Mouse (Mus musculus) neural tube, embryonic 14.5 days (tissue): ENCODE results near the gene Tpsab1. TPM values are rescaled to one million over a fixed set of nuclear protein-coding genes. Genes with fewer than 3 reads are reported as not detected.

Experiments
- ATAC-seq: fragments of 200-750 bp; cut with Nextera tagmentation; 2 replicates; pipeline ENCODE4 v1.8.0; 2017; ENCODE audit warnings: low read depth, mild to moderate bottlenecking, moderate TSS enrichment, moderate library complexity
- H3K27ac ChIP-seq: fragments of 300-500 bp; sonication (generic); 2 replicates; pipeline ENCODE4 v1.5.1; 2014; ENCODE audit warnings: low read depth, mild to moderate bottlenecking, control low read depth, low read length, moderate library complexity, mixed read lengths
- H3K27me3 ChIP-seq: fragments of 300-500 bp; sonication (generic); 2 replicates; pipeline ENCODE4 v1.6.1; 2014; ENCODE audit warnings: low read length; ENCODE audit not compliant: control insufficient read depth, insufficient read depth
- H3K36me3 ChIP-seq: fragments of 300-500 bp; sonication (generic); 2 replicates; pipeline ENCODE4 v1.6.1; 2014; ENCODE audit warnings: low read length, mixed read lengths; ENCODE audit not compliant: control insufficient read depth, insufficient read depth
- H3K4me1 ChIP-seq: fragments of 300-500 bp; sonication (generic); 2 replicates; pipeline ENCODE4 v1.6.1; 2014; ENCODE audit warnings: low read length; ENCODE audit not compliant: control insufficient read depth, insufficient read depth
- H3K4me2 ChIP-seq: fragments of 300-500 bp; sonication (generic); 2 replicates; pipeline ENCODE4 v1.6.1; 2014; ENCODE audit warnings: mild to moderate bottlenecking, low read depth, low read length, control low read depth
- H3K4me3 ChIP-seq: fragments of 300-500 bp; sonication (generic); 2 replicates; pipeline ENCODE4 v1.5.1; 2014; ENCODE audit warnings: low read depth, low read length, control low read depth, mixed read lengths
- H3K9ac ChIP-seq: fragments of 300-500 bp; sonication (generic); replicated peaks from 2 replicates; pipeline ENCODE4 v1.6.1; 2014; ENCODE audit warnings: low read depth, mild to moderate bottlenecking, control low read depth, low read length, mixed read lengths
- H3K9me3 ChIP-seq: fragments of 300-500 bp; sonication (generic); 2 replicates; pipeline ENCODE4 v1.6.1; 2016; ENCODE audit warnings: low read length; ENCODE audit not compliant: control insufficient read depth
- WGBS: fragments of 180-500 bp; shearing (Covaris S2); extraction: QIAGEN DNeasy Blood & Tissue Kit; methylation state at CpG from one replicate; pipeline ENCODE4 v1.1.7; 2014; 5-methylcytosine and 5-hydroxymethylcytosine counted together
- polyA plus RNA-seq: library from polyadenylated mRNA; unstranded; fragments of >200 nt; fragmentation: Nextera tagmentation; extraction: Ambion mirVana; gene quantifications from 2 replicates; pipeline ENCODE4 v1.2.1, GENCODE M21; 2014

Gene Tpsab1
- polyA plus RNA-seq, 1 experiment from 2014 or later = not detected

- Histone ChIP-seq H3K27ac (no peak overlapping the region), H3K4me1 (no peaks in the 10 kb centered on the region), H3K9me3 (no peaks in the 10 kb centered on the region), H3K4me3 (no peak overlapping the region), H3K4me2 (no peak overlapping the region), H3K9ac (no peak overlapping the region), H3K27me3 (no peaks in the 10 kb centered on the region), H3K36me3 (no peaks in the 10 kb centered on the region)
- ATAC-seq = no peak
- WGBS = 72% methylated on average over 1 of the region's 1 CpGs
Observed at GRCm38 (mm10) chr17:25294111-25294510, 51.3 kb downstream of the Tpsab1 start.

- 85% methylated on average over 5 of the region's 5 CpGs for WGBS
- no peaks in the 10 kb centered on the region for H3K4me1 ChIP-seq
- no peak for ATAC-seq
- H3K27me3 ChIP-seq = no peaks in the 10 kb centered on the region
- H3K36me3 ChIP-seq = no peaks in the 10 kb centered on the region
- no peaks in the 10 kb centered on the region for H3K9me3 ChIP-seq
- H3K9ac ChIP-seq = no peak overlapping the region
- no peak overlapping the region for H3K4me2 ChIP-seq
- H3K27ac ChIP-seq = no peak overlapping the region
- H3K4me3 ChIP-seq = no peak overlapping the region
Observed at GRCm38 (mm10) chr17:25293495-25293894, 51.9 kb downstream of the Tpsab1 start.

Other genes starting within 250 kb of the Tpsab1 start
- 46.4 and 51.6 TPM in 2 replicates for gene Telo2, start 229.6 kb downstream of the Tpsab1 start, polyA plus RNA-seq
- gene Ptx4, start 224.8 kb downstream of the Tpsab1 start, polyA plus RNA-seq = not detected in 2 replicates
- 26.3 and 26.7 TPM in 2 replicates for gene Clcn7, start 212.2 kb downstream of the Tpsab1 start, polyA plus RNA-seq
- not detected in 2 replicates for gene Ccdc154, start 183.1 kb downstream of the Tpsab1 start, polyA plus RNA-seq
- not detected in 2 replicates for gene Gm38655, start 170.1 kb downstream of the Tpsab1 start, polyA plus RNA-seq
- gene BC003965, start 161.0 kb downstream of the Tpsab1 start, polyA plus RNA-seq = 31.9 and 33.9 TPM in 2 replicates
- gene Unkl, start 157.2 kb downstream of the Tpsab1 start, polyA plus RNA-seq = 9.1 and 10.9 TPM in 2 replicates
- gene Gnptg, start 105.4 kb downstream of the Tpsab1 start, polyA plus RNA-seq = 88.4 and 110 TPM in 2 replicates
- gene Tsr3, start 105.4 kb downstream of the Tpsab1 start, polyA plus RNA-seq = 56.4 and 57.1 TPM in 2 replicates
- gene Baiap3, start 89.2 kb downstream of the Tpsab1 start, polyA plus RNA-seq = 5.8 and 7.1 TPM in 2 replicates
- 405 and 444 TPM in 2 replicates for gene Ube2i, start 70.9 kb downstream of the Tpsab1 start, polyA plus RNA-seq
- not detected in 2 replicates for gene Prss34, start 47.2 kb downstream of the Tpsab1 start, polyA plus RNA-seq
- not detected in 2 replicates for gene Prss28, start 36.9 kb downstream of the Tpsab1 start, polyA plus RNA-seq
- gene Prss29, start 26.9 kb downstream of the Tpsab1 start, polyA plus RNA-seq = not detected in 2 replicates
- not detected in 2 replicates for gene Tpsb2, start 20.7 kb upstream of the Tpsab1 start, polyA plus RNA-seq
- gene Tpsg1, start 23.7 kb upstream of the Tpsab1 start, polyA plus RNA-seq = 1.1 and 1.6 TPM in 2 replicates
- 12.3 and 12.8 TPM in 2 replicates for gene Cacna1h, start 88.2 kb upstream of the Tpsab1 start, polyA plus RNA-seq
- gene Tekt4, start 109.1 kb upstream of the Tpsab1 start, polyA plus RNA-seq = 0.83 and 0.98 TPM in 2 replicates
- 0.31 and 0.55 TPM in 2 replicates for gene Sstr5, start 151.7 kb upstream of the Tpsab1 start, polyA plus RNA-seq
- gene Sox8, start 225.1 kb upstream of the Tpsab1 start, polyA plus RNA-seq = 12.8 and 17.5 TPM in 2 replicates
- 24.2 and 25.4 TPM in 2 replicates for gene Lmf1, start 233.5 kb upstream of the Tpsab1 start, polyA plus RNA-seq